Mouse (Mus musculus): ENCODE measurements around the gene Dnhd1.

DNA sequence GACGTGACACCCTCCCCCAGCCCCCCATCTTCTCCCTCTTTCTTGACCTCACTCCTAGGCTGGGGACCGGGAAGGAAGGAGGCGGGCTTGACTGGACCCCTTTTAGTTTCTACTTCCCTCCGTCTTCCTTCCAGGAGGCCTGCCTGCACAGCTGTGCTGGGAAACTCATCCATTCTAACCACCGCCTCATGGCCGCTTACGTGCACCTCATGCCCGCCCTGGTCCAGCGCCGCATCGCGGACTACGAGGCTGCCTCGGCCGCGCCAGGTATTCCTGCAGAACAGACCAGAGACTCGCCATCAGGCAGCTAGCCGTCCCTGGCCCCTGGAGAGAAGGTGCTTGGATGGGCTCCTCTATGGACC lies 9.8 kb upstream of the Dnhd1 start:
- TF ChIP-seq CTCF (conservative IDR thresholded peaks at IDR 0.05; ENCODE audit: low read length) (no peak), NANOG (IDR thresholded peaks at IDR 0.05; ENCODE audit: borderline replicate concordance, low read length) (no peak)
